Mouse (Mus musculus): Measurements from ENCODE around the gene Pagr1a. TPM values are rescaled to one million over a fixed set of nuclear protein-coding genes. Genes with fewer than 3 reads are reported as not detected.

Gene Pagr1a
- polyA plus RNA-seq, 1 experiment from 2014 or later, result 121 TPM

DNA sequence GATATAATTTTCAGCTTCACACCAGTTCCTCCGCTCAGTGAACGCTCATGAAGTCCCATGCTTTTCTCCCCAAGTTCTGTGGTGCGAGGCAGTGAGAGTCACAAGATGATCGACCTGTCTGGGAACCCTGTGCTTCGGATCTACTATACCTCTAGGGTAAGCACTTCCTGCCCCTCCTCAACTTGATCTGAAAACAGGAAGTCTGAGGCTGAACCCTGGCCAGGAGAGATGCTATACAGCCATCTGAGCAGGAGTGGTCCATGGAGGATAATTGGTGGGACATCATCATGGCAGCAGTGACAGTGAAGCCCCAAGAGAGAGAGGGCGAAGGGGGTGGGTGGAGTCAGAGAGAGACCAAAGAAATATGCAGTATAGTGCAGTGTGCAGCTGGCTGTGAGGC lies 38.3 kb downstream of the Pagr1a start:
- 93% methylated on average over 6 of the region's 6 CpGs for WGBS
- Histone ChIP-seq H3K4me3 (no peak overlapping the region), H3K27ac (no peak overlapping the region), H3K4me1 (peaks cover 23% of the 10 kb centered on the region), H3K36me3 (replicated peaks) (peaks cover 40% of the 10 kb centered on the region), H3K9me3 (no peaks in the 10 kb centered on the region), H3K27me3 (ENCODE audit: poor library complexity, severe bottlenecking) (no peaks in the 10 kb centered on the region)
- no peak for DNase-seq (ENCODE audit: extremely low spot score, low spot score)

DNA sequence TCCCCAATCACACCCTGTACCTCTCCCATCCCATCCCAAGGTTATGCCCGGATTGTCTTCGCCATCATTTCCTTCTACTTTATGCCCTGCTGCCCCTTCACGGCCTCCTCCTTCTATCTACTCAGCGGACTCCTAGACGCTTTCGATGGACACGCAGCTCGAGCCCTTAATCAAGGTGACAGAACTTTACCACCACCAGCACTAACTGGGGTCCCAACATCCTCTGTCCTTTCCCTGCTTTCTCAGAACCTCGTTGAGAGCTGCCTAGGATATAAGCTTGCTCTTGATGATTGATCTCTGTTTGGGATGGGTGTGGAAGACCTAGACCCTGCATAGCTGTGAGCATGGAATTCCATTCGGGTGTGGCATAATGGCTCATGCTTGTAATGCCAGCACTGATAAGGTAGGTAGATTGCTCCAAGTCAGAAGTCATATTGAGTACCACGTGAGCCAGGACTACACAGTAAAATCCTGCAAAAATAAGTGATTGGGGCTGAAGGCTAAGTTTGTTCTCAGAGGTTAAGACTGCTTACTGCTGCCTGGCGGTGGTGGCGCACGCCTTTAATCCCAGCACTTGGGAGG lies 40.2 kb downstream of the Pagr1a start:
- 31% methylated on average over 14 of the region's 14 CpGs for WGBS
- H3K27ac ChIP-seq, result peak overlapping the region; percentile 99

DNA sequence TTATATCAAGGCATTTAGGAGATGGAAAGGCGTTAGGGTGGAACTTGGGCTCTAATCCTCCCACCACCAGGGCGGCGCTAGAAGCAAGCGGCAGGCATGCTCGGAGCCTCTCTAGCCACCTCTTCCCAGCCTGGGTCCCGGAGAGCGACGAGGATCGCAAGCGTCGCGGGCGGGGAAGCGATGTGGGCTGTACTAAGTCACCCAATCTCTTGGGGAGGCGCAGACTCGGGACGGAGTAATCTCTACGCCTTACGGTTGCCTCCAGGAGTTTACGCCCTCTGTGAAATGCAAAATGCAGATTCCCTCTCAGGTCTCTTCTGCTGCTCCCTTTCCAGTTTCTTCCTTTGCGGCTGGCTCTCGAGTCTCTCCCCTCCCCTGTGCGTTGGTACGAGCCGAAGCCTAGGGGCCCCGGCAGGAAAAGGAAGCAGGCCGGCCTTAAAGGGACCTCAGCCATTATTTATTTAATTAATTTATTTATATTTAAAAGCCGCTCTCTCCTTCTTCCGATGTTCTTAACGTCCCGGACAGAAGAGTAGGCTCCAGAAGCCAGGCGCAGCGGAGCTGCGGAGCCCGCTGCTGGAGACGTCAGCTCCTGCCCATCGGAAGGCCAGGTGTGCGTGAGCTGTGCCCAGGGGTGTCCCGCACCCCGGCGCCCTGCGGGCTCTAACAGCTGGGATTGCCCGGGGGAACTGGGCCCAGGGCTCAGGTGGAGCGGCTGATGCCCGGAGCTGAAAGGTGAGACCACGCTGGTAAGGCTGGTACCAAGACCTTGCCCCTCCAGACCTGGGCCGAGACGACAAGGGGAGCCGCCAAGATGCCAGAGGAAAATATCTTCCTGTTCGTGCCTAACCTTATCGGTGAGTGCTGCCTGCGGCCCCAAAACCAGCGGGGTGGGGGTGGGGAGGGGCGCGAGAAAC lies 40.9 kb downstream of the Pagr1a start, which contains the start of gene Cdiptos:
Gene Cdiptos, minus strand, starts transcription at position 149 of the 917 bp plus-strand sequence.
- peak within 1 kb of the TSS; percentile 100 for H3K4me3 ChIP-seq
- WGBS, result under 1% methylated on average over 55 of the region's 55 CpGs
- DNase-seq (ENCODE audit: extremely low spot score, low spot score), result peak; percentile 96

More for the DNA sequence above, 40.2 kb downstream of the Pagr1a start:
- Histone ChIP-seq H3K36me3 (replicated peaks) (peaks cover 40% of the 10 kb centered on the region), H3K4me3 (peak overlapping the region; percentile 100), H3K4me1 (peaks cover 23% of the 10 kb centered on the region), H3K9me3 (no peaks in the 10 kb centered on the region), H3K27me3 (ENCODE audit: poor library complexity, severe bottlenecking) (no peaks in the 10 kb centered on the region)
- no peak for DNase-seq (ENCODE audit: extremely low spot score, low spot score)

DNA sequence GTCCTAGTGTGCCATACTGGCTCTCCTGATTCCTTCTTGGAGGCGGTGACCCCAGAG lies 41.4 kb downstream of the Pagr1a start, which contains the start of gene Cdipt:
Gene Cdipt, plus strand, starts transcription at position 22 of the 57 bp plus-strand sequence.
- no peak for DNase-seq (ENCODE audit: extremely low spot score, low spot score)
- 6% methylated on average over 1 of the region's 1 CpGs for WGBS
- H3K4me3 ChIP-seq, result peak within 1 kb of the TSS; percentile 100
- H3K27ac ChIP-seq, result peak within 1 kb of the TSS; percentile 99
- peaks cover 30% of the 10 kb centered on the region for H3K36me3 ChIP-seq (replicated peaks)
- H3K9me3 ChIP-seq, result no peaks in the 10 kb centered on the region
- H3K4me1 ChIP-seq, result peaks cover 23% of the 10 kb centered on the region
- no peaks in the 10 kb centered on the region for H3K27me3 ChIP-seq (ENCODE audit: poor library complexity, severe bottlenecking)

More for the DNA sequence above, 40.9 kb downstream of the Pagr1a start, which contains the start of gene Cdiptos:
- Histone ChIP-seq H3K27ac (peak within 1 kb of the TSS; percentile 99), H3K27me3 (ENCODE audit: poor library complexity, severe bottlenecking) (no peaks in the 10 kb centered on the region), H3K4me1 (peaks cover 23% of the 10 kb centered on the region), H3K36me3 (replicated peaks) (peaks cover 35% of the 10 kb centered on the region), H3K9me3 (no peaks in the 10 kb centered on the region)

DNA sequence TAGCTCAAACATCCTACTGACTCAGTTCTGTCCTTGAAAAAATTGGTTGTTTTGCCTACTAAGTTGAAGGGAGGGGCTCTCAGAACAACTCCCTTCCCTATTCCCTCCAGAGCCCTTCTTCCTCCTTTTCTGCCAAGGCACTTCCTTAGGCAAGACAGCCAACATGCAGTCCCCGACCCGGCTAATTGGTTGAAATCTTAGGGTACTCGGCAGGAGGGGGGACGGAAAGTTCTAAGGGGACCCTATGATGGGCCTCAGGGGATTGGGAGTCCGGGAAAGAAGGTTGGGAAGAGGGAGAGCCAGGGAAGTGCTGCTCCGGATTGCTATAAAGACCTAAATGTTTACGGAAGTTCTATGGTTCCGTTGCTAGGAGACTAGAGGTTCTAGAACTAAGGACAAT lies 41.7 kb downstream of the Pagr1a start:
- Histone ChIP-seq H3K27ac (peak overlapping the region; percentile 99), H3K36me3 (replicated peaks) (peaks cover 29% of the 10 kb centered on the region), H3K27me3 (ENCODE audit: poor library complexity, severe bottlenecking) (no peaks in the 10 kb centered on the region), H3K4me3 (peak overlapping the region; percentile 100), H3K4me1 (peaks cover 23% of the 10 kb centered on the region), H3K9me3 (no peaks in the 10 kb centered on the region)
- no peak for DNase-seq (ENCODE audit: extremely low spot score, low spot score)
- 18% methylated on average over 8 of the region's 8 CpGs for WGBS

DNA sequence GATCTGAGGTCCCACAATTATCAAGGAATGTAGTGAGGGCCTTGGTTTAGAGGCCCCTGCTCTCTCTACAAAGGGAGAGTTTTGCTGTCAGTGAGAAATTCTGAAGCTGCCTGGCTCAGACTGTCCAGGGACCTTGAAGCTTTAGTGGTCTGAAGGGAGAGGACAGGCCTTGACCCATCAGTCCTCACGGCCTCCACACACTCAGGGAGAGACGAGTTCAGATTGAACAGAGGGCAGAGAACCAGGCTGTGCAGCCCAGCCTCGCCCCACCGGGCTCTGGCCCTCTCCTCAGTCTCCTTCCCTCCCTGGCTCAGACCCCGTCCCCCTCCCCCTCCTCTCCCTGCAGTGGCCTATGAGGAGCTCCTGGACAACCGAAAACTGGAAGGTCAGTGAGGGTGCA lies 49.8 kb downstream of the Pagr1a start:
- DNase-seq (ENCODE audit: extremely low spot score, low spot score), result no peak
- Histone ChIP-seq H3K27me3 (ENCODE audit: poor library complexity, severe bottlenecking) (peaks cover 22% of the 10 kb centered on the region), H3K36me3 (replicated peaks) (no peaks in the 10 kb centered on the region), H3K27ac (no peak overlapping the region), H3K9me3 (no peaks in the 10 kb centered on the region), H3K4me1 (peaks cover 6% of the 10 kb centered on the region; the same call in 1 of the 2 replicates), H3K4me3 (no peak overlapping the region)
- 61% methylated on average over 6 of the region's 6 CpGs for WGBS

DNA sequence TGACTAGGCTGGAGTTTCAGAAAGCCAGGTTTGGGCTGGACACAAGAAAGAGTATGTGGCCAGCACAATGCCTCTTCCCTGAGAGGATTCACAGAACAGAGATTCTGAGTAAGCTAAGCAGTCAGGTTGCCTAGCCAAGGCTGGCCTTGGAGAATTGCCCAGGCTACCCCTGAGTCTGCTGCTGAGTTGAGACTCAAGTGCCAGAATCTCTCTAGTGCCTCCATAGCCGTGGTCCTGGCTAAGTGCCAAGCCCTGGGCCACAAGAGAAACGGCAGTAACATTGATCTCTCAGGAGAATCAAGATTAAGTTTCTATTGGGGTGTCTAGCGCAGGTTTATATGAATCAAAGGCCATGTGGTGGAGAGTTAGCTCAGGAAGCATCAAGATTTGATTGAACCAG lies 51.6 kb downstream of the Pagr1a start:
- Histone ChIP-seq H3K4me3 (no peak overlapping the region), H3K9me3 (no peaks in the 10 kb centered on the region), H3K27ac (no peak overlapping the region), H3K4me1 (peaks cover 6% of the 10 kb centered on the region; the same call in 1 of the 2 replicates), H3K27me3 (ENCODE audit: poor library complexity, severe bottlenecking) (peaks cover 32% of the 10 kb centered on the region), H3K36me3 (replicated peaks) (no peaks in the 10 kb centered on the region)
- no peak for DNase-seq (ENCODE audit: extremely low spot score, low spot score)
- WGBS, result 81% methylated on average over 3 of the region's 3 CpGs

Small RNA genes lying within 50 kb of the gene (microRNA-seq; reads per million reads assigned to microRNA genes)
- not detected for gene Gm44343

Other genes starting within 250 kb of the Pagr1a start
- 28.9 and 35.0 TPM in 2 replicates for gene Ypel3, start 240.4 kb downstream of the Pagr1a start, polyA plus RNA-seq (2016; fragmentation: Nextera tagmentation; extraction: Ambion mirVana)
- 0.32 and 0.61 TPM in 2 replicates for gene Tbx6, start 235.9 kb downstream of the Pagr1a start, polyA plus RNA-seq (2016; fragmentation: Nextera tagmentation; extraction: Ambion mirVana)
- gene Ppp4c, start 224.9 kb downstream of the Pagr1a start, polyA plus RNA-seq (2016; fragmentation: Nextera tagmentation; extraction: Ambion mirVana), result 413 and 423 TPM in 2 replicates
- 2.6 and 2.9 TPM in 2 replicates for gene Fam57b, start 219.7 kb downstream of the Pagr1a start, polyA plus RNA-seq (2016; fragmentation: Nextera tagmentation; extraction: Ambion mirVana)
- gene 4930451I11Rik, start 185.7 kb downstream of the Pagr1a start, polyA plus RNA-seq (2016; fragmentation: Nextera tagmentation; extraction: Ambion mirVana), result not detected in 2 replicates
- 9.8 and 10.1 TPM in 2 replicates for gene Doc2a, start 169.9 kb downstream of the Pagr1a start, polyA plus RNA-seq (2016; fragmentation: Nextera tagmentation; extraction: Ambion mirVana)
- gene Hirip3, start 155.4 kb downstream of the Pagr1a start, polyA plus RNA-seq (2016; fragmentation: Nextera tagmentation; extraction: Ambion mirVana), result 57.4 and 65.2 TPM in 2 replicates
- 110 and 117 TPM in 2 replicates for gene Ino80e, start 155.0 kb downstream of the Pagr1a start, polyA plus RNA-seq (2016; fragmentation: Nextera tagmentation; extraction: Ambion mirVana)
- 54.0 and 54.1 TPM in 2 replicates for gene Taok2, start 132.6 kb downstream of the Pagr1a start, polyA plus RNA-seq (2016; fragmentation: Nextera tagmentation; extraction: Ambion mirVana)
- 22.2 and 24.9 TPM in 2 replicates for gene Tmem219, start 94.4 kb downstream of the Pagr1a start, polyA plus RNA-seq (2016; fragmentation: Nextera tagmentation; extraction: Ambion mirVana)
- gene Kctd13, start 88.5 kb downstream of the Pagr1a start, polyA plus RNA-seq (2016; fragmentation: Nextera tagmentation; extraction: Ambion mirVana), result 17.5 and 18.0 TPM in 2 replicates
- 0.21 TPM in 1 of 2 replicates, not detected in the other for gene Asphd1, start 67.8 kb downstream of the Pagr1a start, polyA plus RNA-seq (2016; fragmentation: Nextera tagmentation; extraction: Ambion mirVana)
- 0.72 and 1.2 TPM in 2 replicates for gene Sez6l2, start 66.8 kb downstream of the Pagr1a start, polyA plus RNA-seq (2016; fragmentation: Nextera tagmentation; extraction: Ambion mirVana)
- gene Cdipt, start 41.4 kb downstream of the Pagr1a start, polyA plus RNA-seq (2016; fragmentation: Nextera tagmentation; extraction: Ambion mirVana), result 84.6 and 85.7 TPM in 2 replicates
- 0.72 and 1.0 TPM in 2 replicates for gene Cdiptos, start 41.3 kb downstream of the Pagr1a start, polyA plus RNA-seq (2016; fragmentation: Nextera tagmentation; extraction: Ambion mirVana)
- 3.3 TPM in 2 replicates for gene Mvp, start 2.7 kb downstream of the Pagr1a start, polyA plus RNA-seq (2016; fragmentation: Nextera tagmentation; extraction: Ambion mirVana)
- not detected in 2 replicates for gene Pagr1b, start 868 bp downstream of the Pagr1a start, polyA plus RNA-seq (2016; fragmentation: Nextera tagmentation; extraction: Ambion mirVana)
- gene Gm42742, start 3.7 kb upstream of the Pagr1a start, polyA plus RNA-seq (2016; fragmentation: Nextera tagmentation; extraction: Ambion mirVana), result 32.6 and 46.7 TPM in 2 replicates
- gene Prrt2, start 3.9 kb upstream of the Pagr1a start, polyA plus RNA-seq (2016; fragmentation: Nextera tagmentation; extraction: Ambion mirVana), result 3.5 and 4.0 TPM in 2 replicates
- gene Maz, start 9.7 kb upstream of the Pagr1a start, polyA plus RNA-seq (2016; fragmentation: Nextera tagmentation; extraction: Ambion mirVana), result 60.2 and 65.7 TPM in 2 replicates
- gene Kif22, start 25.1 kb upstream of the Pagr1a start, polyA plus RNA-seq (2016; fragmentation: Nextera tagmentation; extraction: Ambion mirVana), result 223 and 226 TPM in 2 replicates
- not detected in 2 replicates for gene Zg16, start 70.0 kb upstream of the Pagr1a start, polyA plus RNA-seq (2016; fragmentation: Nextera tagmentation; extraction: Ambion mirVana)
- 0.74 TPM in 2 replicates for gene AI467606, start 74.0 kb upstream of the Pagr1a start, polyA plus RNA-seq (2016; fragmentation: Nextera tagmentation; extraction: Ambion mirVana)
- gene Qprt, start 104.9 kb upstream of the Pagr1a start, polyA plus RNA-seq (2016; fragmentation: Nextera tagmentation; extraction: Ambion mirVana), result 11.3 and 12.3 TPM in 2 replicates
- gene Spn, start 120.5 kb upstream of the Pagr1a start, polyA plus RNA-seq (2016; fragmentation: Nextera tagmentation; extraction: Ambion mirVana), result 0.07 and 0.10 TPM in 2 replicates
- 111 and 114 TPM in 2 replicates for gene Cd2bp2, start 178.7 kb upstream of the Pagr1a start, polyA plus RNA-seq (2016; fragmentation: Nextera tagmentation; extraction: Ambion mirVana)
- 27.3 and 29.2 TPM in 2 replicates for gene Tbc1d10b, start 191.1 kb upstream of the Pagr1a start, polyA plus RNA-seq (2016; fragmentation: Nextera tagmentation; extraction: Ambion mirVana)
- 10.7 and 10.8 TPM in 2 replicates for gene Mylpf, start 191.5 kb upstream of the Pagr1a start, polyA plus RNA-seq (2016; fragmentation: Nextera tagmentation; extraction: Ambion mirVana)
- 74.7 and 78.3 TPM in 2 replicates for gene Zfp553, start 215.7 kb upstream of the Pagr1a start, polyA plus RNA-seq (2016; fragmentation: Nextera tagmentation; extraction: Ambion mirVana)
- gene Sept1, start 215.8 kb upstream of the Pagr1a start, polyA plus RNA-seq (2016; fragmentation: Nextera tagmentation; extraction: Ambion mirVana), result 30.3 and 32.3 TPM in 2 replicates
- 55.8 and 57.7 TPM in 2 replicates for gene Zfp771, start 226.9 kb upstream of the Pagr1a start, polyA plus RNA-seq (2016; fragmentation: Nextera tagmentation; extraction: Ambion mirVana)
- 379 and 383 TPM in 2 replicates for gene Dctpp1, start 243.4 kb upstream of the Pagr1a start, polyA plus RNA-seq (2016; fragmentation: Nextera tagmentation; extraction: Ambion mirVana)